Mouse (Mus musculus) cortical plate, adult 2 months (tissue): ENCODE measurements at regions not wholly inside any gene's neighbourhood (a gene's known extent, or its start where the extent isn't known, plus 50 kb on each side); places are given as distances from the start of the nearest gene placed in this dataset.

Experiments
- H3K27ac ChIP-seq: fragments of 200-500 bp; 2 replicates; pipeline ENCODE4 v1.5.1; 2012; ENCODE audit warnings: low read length, control low read depth, inconsistent platforms; ENCODE audit not compliant: insufficient read depth
- H3K4me1 ChIP-seq: fragments of 200-500 bp; 2 replicates; pipeline ENCODE4 v1.6.1; 2011; ENCODE audit warnings: low read length; ENCODE audit not compliant: control insufficient read depth, insufficient read depth
- H3K4me3 ChIP-seq: fragments of 200-500 bp; 2 replicates; pipeline ENCODE4 v1.5.1; 2011; ENCODE audit warnings: mild to moderate bottlenecking, low read length, control low read depth; ENCODE audit not compliant: insufficient read depth
- CTCF ChIP-seq: fragments of 200-500 bp; IDR thresholded peaks from 2 replicates; pipeline ENCODE4 v1.5.1; 2011; ENCODE audit warnings: mild to moderate bottlenecking, control low read depth, low read length; ENCODE audit not compliant: insufficient read depth; ENCODE audit errors: extremely low read depth
- POLR2A ChIP-seq: fragments of 200-500 bp; IDR thresholded peaks from 2 replicates; pipeline ENCODE4 v1.6.1; 2011; ENCODE audit warnings: mild to moderate bottlenecking, low read length, control low read depth; ENCODE audit not compliant: insufficient read depth; ENCODE audit errors: extremely low read depth

DNA sequence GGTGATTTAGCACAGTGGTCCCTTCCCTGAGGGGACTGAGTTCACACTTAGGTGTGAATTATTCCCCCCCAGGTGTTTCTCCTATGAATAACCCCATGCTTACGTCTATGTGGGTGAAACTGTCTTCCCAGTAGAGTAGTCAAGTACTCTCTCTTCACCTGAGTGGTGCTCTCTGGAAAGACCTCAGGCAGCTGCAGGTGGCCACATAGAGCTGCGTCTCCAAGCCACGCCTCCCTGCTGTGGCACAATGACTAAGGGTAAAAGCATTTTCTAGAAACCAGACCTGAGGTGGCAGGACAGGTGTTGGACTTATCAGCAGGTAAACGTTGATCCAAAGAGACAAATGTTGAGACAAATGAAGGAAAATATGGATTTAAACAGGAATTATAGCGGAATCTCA is 588.3 kb upstream of the Gm19410 start:
- TF ChIP-seq CTCF, result no peak
- no peak for TF ChIP-seq POLR2A
- H3K4me1 ChIP-seq, result no peaks in the 10 kb centered on the region; the same call in 1 of the 2 replicates
- H3K27ac ChIP-seq, result no peak overlapping the region
- no peak overlapping the region for H3K4me3 ChIP-seq

- TF ChIP-seq POLR2A (no peak), CTCF (no peak)
- Histone ChIP-seq H3K4me3 (no peak overlapping the region), H3K4me1 (no peaks in the 10 kb centered on the region; the same call in 1 of the 2 replicates), H3K27ac (no peak overlapping the region)
Observed at GRCm38 (mm10) chr8:35180075-35180474, 585.5 kb upstream of the Gm19410 start.

DNA sequence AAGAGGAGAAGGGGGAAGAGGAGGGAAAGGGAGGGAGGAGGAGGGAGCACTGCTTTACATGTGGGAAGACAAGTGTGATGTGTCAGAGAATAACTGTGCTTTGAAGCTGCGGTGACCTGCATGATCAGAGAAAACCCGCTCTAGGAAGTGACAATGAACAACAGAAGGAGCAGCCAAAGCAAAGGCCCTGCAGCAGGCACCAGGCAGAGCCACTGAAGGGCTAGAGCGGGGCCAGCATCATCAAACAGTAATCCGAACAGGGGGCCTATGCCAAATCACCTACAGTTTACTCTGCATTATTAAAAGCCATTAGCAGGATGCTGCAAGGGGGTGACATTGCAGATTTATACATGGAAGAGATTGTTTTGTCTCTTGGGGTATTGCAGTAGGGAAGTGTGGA is 583.4 kb upstream of the Gm19410 start:
- TF ChIP-seq POLR2A (no peak), CTCF (no peak)
- Histone ChIP-seq H3K27ac (no peak overlapping the region), H3K4me3 (no peak overlapping the region), H3K4me1 (no peaks in the 10 kb centered on the region)

- Histone ChIP-seq H3K27ac (no peak overlapping the region), H3K4me3 (no peak overlapping the region), H3K4me1 (no peaks in the 10 kb centered on the region)
- TF ChIP-seq POLR2A (no peak), CTCF (no peak)
Observed at GRCm38 (mm10) chr8:35183423-35183822, 582.2 kb upstream of the Gm19410 start.

DNA sequence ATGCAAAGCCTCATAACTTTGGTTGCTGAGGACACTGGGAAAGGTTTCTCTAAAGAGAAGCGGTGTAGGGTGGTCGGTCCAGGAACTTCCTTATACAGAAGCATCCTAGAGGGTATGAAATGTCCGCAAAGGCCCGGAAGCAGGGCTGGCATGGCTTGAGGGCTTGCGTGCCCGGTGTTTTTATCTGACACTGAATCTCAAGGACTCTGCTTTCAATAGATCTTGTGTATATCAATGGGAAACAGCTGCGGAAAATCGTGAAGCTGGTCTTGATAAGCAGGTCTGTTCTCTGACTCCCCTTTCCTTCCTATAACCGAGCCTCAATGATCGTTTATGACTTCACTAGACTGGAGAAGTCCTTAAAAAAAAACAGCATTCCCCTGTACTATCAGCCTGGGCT is 580.4 kb upstream of the Gm19410 start:
- TF ChIP-seq CTCF (no peak), POLR2A (no peak)

GRCm38 (mm10) chr8:35188531-35188930 is 577.1 kb upstream of the Gm19410 start:
- no peak overlapping the region for H3K27ac ChIP-seq
- no peaks in the 10 kb centered on the region for H3K4me1 ChIP-seq
- TF ChIP-seq POLR2A (no peak), CTCF (no peak)
- H3K4me3 ChIP-seq, result no peak overlapping the region

More for the DNA sequence above, 580.4 kb upstream of the Gm19410 start:
- no peak overlapping the region for H3K4me3 ChIP-seq
- H3K27ac ChIP-seq, result no peak overlapping the region
- no peaks in the 10 kb centered on the region for H3K4me1 ChIP-seq

DNA sequence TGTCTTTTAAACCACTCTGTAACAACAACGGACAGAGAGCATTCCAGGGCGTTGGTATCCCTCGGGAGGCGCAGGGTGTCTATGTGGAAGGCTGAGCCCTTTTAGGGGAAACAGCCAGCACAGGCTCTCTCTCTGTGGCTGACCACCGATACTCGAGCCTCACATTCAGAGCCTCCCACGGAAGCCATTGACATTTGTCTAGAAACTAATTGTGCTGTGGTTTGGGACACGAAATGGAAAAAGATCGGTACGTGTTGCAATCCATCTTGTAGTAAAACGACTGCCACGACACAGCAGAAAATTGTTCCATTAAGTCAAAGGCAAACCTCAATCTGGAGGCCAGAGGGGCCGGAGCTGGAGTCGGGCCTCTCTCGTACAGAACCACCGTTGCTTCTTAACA is 575.9 kb upstream of the Gm19410 start:
- no peaks in the 10 kb centered on the region for H3K4me1 ChIP-seq
- no peak overlapping the region for H3K27ac ChIP-seq
- TF ChIP-seq POLR2A (no peak), CTCF (no peak)
- no peak overlapping the region for H3K4me3 ChIP-seq

DNA sequence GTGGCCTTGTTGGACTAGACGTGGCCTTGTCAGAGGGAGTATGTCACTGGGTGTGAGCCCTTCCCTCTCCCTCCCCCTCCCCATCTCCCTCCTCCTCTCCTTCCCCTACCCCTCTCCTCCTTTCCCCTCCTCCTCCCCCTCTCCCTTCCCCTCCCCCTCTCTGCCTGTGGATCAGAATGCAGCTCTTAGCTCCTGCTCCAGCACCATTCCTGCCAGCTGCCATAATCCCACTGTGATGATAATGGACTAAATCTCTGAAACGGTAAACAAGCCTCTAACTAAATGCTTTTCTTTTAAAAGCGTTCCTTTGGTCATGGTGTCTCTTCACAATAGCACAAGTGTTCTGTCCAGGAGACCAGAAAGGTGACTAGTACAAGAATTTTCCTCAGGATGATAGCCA is 573.1 kb upstream of the Gm19410 start:
- Histone ChIP-seq H3K4me3 (no peak overlapping the region), H3K27ac (no peak overlapping the region), H3K4me1 (no peaks in the 10 kb centered on the region)
- TF ChIP-seq CTCF, result no peak
- no peak for TF ChIP-seq POLR2A

DNA sequence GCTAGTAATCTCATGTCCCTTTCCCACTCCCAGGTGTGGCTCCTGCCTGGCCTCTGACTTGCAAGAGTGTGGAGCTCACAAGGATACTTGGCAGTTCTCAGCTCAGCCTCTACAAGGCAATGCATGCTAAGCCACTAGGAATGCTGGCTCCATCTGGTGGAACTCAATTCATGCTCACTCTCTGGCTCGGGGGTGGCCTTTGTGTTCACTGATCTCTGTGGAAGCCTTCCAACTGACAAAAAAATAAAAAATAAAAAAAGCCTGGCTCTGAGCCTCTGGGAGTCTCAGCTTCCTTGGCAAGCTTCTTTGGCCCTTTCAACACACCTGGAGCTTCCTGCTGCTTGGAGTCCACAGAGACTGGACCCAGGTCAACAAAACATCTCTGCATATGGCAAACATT is 571.8 kb upstream of the Gm19410 start:
- Histone ChIP-seq H3K27ac (no peak overlapping the region), H3K4me3 (no peak overlapping the region), H3K4me1 (no peaks in the 10 kb centered on the region)
- no peak for TF ChIP-seq POLR2A
- peak; percentile 38 for TF ChIP-seq CTCF

GRCm38 (mm10) chr8:35196189-35196588 is 569.4 kb upstream of the Gm19410 start:
- Histone ChIP-seq H3K4me3 (no peak overlapping the region), H3K4me1 (no peaks in the 10 kb centered on the region), H3K27ac (no peak overlapping the region)
- no peak for TF ChIP-seq CTCF
- TF ChIP-seq POLR2A, result no peak
